Mouse (Mus musculus) G1E (cell line): ENCODE data around the gene Pdzd11.

ENCODE experiments used
- CTCF ChIP-seq: IDR thresholded peaks from 2 replicates; pipeline ENCODE4 v1.5.1; 2012; ENCODE audit warnings: low read depth, low read length, inconsistent platforms, mixed read lengths
- POLR2AphosphoS5 ChIP-seq: IDR thresholded peaks from 2 replicates; pipeline ENCODE4 v1.6.1; 2012; ENCODE audit warnings: low read depth, low read length, inconsistent platforms; ENCODE audit not compliant: insufficient replicate concordance

DNA sequence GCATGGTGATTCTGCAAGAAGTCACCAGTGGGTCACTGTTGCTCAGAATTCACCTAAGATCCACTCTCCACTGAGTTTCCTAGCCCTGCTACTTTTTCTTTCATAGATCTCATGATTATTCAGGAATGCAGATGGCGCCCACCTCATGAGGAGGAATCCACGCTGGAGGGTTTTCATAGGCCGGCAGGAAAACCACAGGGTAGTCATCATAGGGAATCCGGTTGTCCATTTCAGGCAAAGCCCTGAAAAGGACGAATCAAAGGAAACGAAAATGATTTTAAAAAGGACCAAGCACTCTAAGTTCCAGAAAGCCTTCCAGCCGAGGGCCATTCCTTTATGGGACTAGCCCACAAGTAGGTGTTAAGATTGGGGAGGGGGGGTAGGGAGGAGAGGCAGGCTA lies 1.2 kb downstream of the Pdzd11 start:
- no peak for TF ChIP-seq CTCF
- TF ChIP-seq POLR2AphosphoS5, result no peak
